Mouse (Mus musculus): ENCODE measurements around the gene Olfr1326-ps1.

Olfr1326-ps1 gene

GRCm38 (mm10) chrX:74574788-74575187 is at the start of gene Olfr1326-ps1:
Gene Olfr1326-ps1, minus strand, starts transcription at chrX:74574888.
- no peak for DNase-seq

- DNase-seq, result no peak
Measured at GRCm38 (mm10) chrX:74592379-74592778, 17.7 kb upstream of the Olfr1326-ps1 start, which contains the start of gene Olfr1325. Gene Olfr1325, plus strand, starts transcription at chrX:74592679.
